Mouse (Mus musculus): ENCODE results near the gene Fam234b.

- TF ChIP-seq CTCF (IDR thresholded peaks at IDR 0.05; ENCODE audit: low read depth, low read length) (no peak), POLR2A (IDR thresholded peaks at IDR 0.05; ENCODE audit: extremely low read depth, insufficient read depth, low read length) (no peak)
Observed at GRCm38 (mm10) chr6:135218330-135218729, 20.6 kb downstream of the Fam234b start.
